Mouse (Mus musculus) ES-E14 (cell line): ENCODE measurements around the gene Mitf.

Experiments used
- HCFC1 ChIP-seq: IDR thresholded peaks from 2 replicates; pipeline ENCODE4 v1.6.1; 2012; ENCODE audit warnings: low read length, inconsistent platforms, borderline replicate concordance; ENCODE audit not compliant: insufficient read depth
- MAFK ChIP-seq: IDR thresholded peaks from 2 replicates; pipeline ENCODE4 v1.6.1; 2014; ENCODE audit warnings: mild to moderate bottlenecking, low read depth, low read length, inconsistent platforms; ENCODE audit not compliant: insufficient read depth
- ZC3H11A ChIP-seq: IDR thresholded peaks from 2 replicates; pipeline ENCODE4 v1.6.1; 2012; ENCODE audit warnings: low read depth, mild to moderate bottlenecking, inconsistent platforms, low read length, borderline replicate concordance
- ZNF384 ChIP-seq: IDR thresholded peaks from 2 replicates; pipeline ENCODE4 v1.6.1; 2012; ENCODE audit warnings: low read depth, low read length, inconsistent platforms

DNA sequence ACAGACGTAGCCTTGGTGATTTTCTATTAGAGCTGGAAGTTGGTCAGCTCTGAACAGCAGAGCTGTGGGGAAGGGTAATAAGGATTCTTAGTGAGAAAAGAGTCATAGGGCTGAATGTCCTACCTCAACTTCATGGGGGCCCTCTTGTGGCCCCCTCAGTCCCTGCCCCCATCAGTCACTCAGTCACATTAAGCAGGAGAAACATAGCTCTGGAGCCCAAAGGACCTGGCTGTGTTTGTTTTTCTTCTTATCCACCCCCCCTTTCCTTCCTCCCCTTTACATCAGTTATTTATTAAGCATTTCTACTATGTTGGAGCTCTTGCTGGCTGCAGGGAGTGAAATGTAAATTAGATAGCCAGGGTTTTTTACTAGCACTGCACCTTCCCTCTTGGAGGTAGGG is 10.0 kb downstream of the Mitf start:
- TF ChIP-seq ZNF384 (no peak), HCFC1 (no peak), MAFK (no peak), ZC3H11A (no peak)
